Mouse (Mus musculus) 416B (cell line): ENCODE results near the gene Slc46a1.

Source experiments
- DNase-seq: peaks from one replicate; pipeline ENCODE4 v3.0.0; 2011; ENCODE audit warnings: low read depth

The Slc46a1 gene

DNA sequence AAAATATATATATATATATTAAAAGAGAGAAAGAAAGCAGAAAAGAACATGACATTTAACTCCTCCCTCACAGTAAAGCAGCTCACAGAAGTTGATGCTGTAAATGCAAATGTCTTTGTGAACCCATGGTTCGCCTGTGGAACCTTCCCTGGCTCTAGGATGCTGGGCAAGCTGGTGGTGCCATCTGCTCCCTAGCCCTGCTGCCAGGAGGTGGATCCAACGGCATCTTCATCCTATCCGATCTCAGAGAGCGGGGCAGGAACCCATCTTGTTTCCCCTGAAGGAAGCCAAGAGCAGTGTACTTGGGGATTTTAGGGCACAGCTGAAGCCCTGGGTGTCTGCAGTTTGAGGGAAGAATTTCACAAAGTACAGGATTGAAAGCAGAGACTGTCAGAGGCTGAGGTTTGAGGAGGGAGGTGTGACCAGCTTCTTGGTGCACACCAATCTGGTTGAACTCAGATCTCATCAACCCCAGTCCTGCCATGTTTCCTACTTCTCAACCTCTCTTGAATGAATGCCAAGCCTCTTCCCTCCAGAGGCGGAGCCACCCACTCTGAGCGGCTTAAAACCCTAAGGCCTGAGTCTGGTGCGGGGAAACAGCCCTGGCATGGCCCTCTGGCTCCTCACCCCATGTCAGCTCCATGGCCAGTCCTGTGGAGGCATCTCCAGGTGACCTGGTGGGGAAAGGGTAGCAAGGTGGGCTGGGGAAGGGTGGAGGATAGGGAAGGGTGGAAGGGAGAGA, 37.6 kb downstream of the Slc46a1 start, which contains the start of gene Sebox:
Gene Sebox (plus strand): TSS at position 539 of the 742 bp plus-strand sequence.
- DNase-seq = peak; percentile 55

DNA sequence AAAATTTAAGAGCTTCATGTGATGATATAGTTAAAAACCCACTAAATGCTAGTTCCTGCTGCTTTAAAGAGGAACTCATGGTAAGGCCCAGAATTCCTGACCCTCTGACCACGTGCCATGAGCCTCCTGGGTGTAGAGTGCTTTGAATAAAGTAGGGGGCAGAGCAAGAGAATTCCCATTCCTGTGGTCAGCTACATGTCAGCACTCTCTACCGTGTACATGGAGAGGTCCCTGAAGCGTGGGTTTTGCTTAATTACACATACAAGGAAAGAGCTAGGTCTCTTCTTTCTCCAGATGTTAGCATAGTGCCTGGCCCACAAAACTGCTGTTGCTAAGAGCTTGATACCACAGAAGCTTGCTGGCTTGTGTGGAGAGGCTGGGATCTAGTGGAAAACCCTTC, 39.9 kb downstream of the Slc46a1 start:
- DNase-seq = no peak

DNA sequence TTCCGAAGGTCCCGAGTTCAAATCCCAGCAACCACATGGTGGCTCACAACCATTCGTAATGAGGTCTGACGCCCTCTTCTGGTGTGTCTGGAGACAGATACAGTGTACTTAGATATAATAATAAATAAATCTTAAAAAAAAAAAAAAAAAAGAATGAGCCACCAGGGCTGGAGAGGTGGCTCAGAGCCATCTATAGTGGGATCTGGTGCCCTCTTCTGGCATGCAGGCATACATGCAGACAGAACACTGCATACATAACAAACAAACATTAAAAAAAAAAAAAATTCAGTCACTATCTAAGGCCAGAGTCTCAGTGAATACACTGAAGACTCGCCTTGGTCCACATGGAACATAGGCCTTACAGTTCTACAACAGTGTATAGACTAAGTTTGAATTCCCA, 43.7 kb downstream of the Slc46a1 start:
- peak; percentile 65 for DNase-seq

DNA sequence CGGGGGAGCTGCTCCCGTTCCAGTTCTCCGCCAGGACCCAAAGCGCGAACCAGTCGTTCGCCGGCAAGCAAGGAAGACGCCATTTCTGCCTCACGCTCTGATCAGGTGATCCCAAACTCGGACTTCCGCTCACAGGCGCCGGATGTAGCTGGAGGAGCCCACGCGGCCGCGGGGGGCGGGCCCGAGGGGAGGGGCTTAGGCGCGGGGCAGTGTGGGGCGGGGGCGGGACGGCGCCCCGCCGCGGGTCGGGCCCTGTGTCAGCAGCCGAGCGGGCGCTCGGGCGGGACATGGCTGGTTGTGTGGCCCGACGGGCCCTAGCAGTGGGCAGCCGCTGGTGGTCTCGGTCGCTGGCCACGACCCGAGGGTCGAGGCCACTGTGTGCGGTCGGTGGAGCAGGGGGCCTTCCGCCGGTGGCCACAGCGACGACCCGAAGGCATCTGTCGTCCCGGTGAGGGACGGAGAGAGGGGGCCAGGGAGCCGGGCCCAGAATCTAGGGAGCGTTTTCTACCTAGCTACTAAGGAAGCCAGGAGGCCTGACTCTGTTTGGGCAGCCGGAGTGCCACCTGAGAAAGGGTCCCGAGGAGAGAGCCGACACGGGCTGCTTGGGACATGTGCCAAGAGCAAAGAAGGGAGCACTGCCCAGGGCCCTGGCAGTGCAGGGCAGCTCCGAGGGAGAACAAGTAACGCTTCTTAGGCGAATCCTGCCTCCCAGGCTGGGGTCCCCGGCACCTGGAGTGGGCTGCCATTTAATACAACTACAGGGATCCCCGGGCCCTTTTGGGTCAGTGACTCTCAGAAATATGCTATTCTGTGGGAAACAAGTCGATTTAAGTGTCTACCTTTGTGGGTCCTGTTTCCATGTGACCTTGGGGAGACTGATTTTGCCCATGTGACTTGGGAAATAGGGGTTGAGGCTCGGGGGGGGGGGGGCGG, 46.8 kb downstream of the Slc46a1 start, which contains the start of the genes Tmem199 and Poldip2:
Gene Tmem199 (minus strand): TSS at position 148 of the 933 bp plus-strand sequence.
Gene Poldip2 (plus strand): TSS at position 169 of the 933 bp plus-strand sequence.
- peak; percentile 93 for DNase-seq

DNA sequence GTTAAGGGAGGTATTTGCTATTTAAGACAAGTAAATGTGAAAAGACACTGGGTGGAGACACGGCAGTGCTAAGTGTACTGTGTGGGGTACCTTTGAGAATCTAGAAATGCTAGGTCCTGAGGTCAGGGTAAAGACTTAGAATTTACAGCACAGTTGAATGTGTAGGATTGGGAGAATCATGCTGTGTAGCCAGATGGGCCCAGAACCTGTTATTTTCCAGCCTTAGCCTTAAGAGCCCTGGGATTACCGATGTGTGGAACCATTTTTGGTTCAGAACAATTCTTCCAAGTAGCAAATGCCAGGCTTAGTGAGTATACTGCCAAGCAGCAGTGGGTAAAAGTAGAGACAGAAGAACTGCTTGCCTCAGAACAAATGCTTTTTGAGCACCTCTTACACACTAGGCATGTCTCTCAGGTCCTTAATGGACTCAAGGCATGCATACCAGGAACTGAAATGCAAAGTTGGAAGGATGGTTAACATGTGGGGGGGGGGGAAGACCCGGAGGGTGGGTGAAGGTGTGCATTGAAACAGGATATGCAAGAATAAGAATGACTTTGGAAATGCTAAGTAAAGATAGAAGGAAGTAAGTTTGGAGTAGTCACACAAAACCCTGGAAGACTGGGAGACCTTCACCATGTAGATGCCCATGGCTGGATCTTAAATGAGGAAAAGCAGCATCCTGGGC, 47.8 kb downstream of the Slc46a1 start:
- no peak for DNase-seq

DNA sequence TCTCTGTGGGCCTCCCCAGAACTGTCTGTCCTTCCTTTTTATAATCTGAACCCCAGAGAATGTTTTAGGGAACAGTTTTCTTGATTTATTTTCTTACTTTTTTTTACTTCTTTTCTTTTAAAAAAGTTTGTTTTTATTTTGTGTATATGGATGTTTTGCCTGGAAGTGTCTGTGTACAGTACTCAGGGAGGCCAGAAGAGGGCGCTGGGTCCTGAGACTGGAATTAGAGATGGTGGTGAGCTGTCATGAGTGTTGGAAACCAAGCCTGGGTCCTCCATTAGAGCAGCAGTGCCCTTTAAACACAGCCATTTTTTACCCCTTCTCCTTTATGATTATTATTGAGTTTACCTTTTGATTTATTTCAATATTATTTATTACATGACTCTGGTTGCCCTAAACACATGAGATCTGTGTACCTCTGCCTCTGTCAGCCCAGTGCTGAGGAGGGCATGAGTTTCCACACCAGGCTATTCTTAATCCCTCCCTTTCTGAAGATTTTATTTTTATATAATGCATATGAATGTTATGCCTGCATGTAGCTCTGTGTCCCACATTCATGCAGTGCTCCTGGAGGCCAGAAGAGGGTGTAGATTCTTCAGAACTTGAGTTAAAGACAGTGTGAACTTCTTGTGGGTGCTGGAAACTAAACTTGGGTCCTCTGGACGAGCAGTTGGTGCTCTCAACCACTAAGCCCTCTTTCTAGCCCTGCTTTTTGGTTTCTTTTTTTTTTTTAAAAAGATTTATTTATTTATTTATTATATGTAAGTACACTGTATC, 50.2 kb downstream of the Slc46a1 start:
- peak; percentile 52 for DNase-seq

DNA sequence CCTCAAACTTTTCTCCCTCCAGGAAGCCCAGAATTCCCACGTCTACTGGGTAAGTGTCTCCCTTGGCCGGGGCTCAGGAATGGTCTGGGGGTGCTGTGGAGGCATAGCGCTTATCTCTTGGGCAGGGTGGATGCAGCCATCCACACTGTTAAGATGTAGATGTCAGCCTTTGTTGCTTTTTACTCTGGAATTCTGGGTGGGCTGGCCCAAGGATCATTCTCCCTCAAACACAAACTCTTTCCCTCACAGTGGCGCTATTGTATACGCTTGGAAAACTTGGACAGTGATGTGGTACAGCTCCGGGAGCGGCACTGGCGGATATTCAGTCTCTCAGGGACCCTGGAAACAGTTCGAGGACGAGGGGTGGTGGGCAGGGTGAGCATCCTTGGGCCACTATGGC, 53.4 kb downstream of the Slc46a1 start:
- no peak for DNase-seq
